Mouse (Mus musculus) cerebellum, adult 2 months (tissue): ENCODE measurements at regions not wholly inside any gene's neighbourhood (a gene's known extent, or its start where the extent isn't known, plus 50 kb on each side); places are given as distances from the start of the nearest gene placed in this dataset.

Experiments used
- CTCF ChIP-seq: fragments of 200-500 bp; IDR thresholded peaks from 2 replicates; pipeline ENCODE4 v1.5.1; 2011; ENCODE audit warnings: low read depth, mild to moderate bottlenecking, control low read depth, low read length, moderate library complexity, borderline replicate concordance; ENCODE audit not compliant: insufficient read depth
- POLR2A ChIP-seq: fragments of 200-500 bp; IDR thresholded peaks from 2 replicates; pipeline ENCODE4 v1.6.1; 2011; ENCODE audit warnings: low read length, control low read depth, borderline replicate concordance; ENCODE audit not compliant: insufficient read depth

DNA sequence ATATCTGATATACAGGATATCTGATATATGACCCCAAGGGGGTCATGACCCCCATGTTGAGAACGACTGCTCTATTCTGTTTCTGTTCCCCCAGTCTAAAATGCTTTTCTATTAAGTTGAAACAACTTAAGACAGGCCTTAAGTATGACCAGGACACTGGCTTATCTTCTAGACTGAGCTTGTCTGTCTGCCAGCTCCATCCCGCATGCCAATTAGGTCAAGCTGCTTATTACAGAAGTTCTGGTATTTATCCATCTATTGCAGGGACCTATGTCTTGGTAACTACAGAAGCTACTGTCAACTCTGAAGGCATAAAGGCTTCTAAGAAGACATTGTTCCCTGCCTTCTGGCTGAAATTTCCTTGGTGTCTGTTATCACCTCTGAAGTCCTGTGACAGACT, 81.4 kb downstream of the Tas2r134 start:
- TF ChIP-seq CTCF: no peak
- TF ChIP-seq POLR2A: no peak
